Mouse (Mus musculus): ENCODE measurements around the gene Memo1.

Gene Memo1

GRCm38 (mm10) chr17:74294426-74295025 lies 795 bp downstream of the Memo1 start:
- DNase-seq (ENCODE audit: low read depth in 2 of 2, low spot score in 2 of 2) = peak; percentile 46 to 59

- peak; percentile 14 to 39 for DNase-seq (ENCODE audit: low read depth in 2 of 2, low spot score in 2 of 2)
Observed at GRCm38 (mm10) chr17:74293687-74294425, 1.5 kb downstream of the Memo1 start.

GRCm38 (mm10) chr17:74291640-74292361 lies 3.5 kb downstream of the Memo1 start:
- no peak for DNase-seq (ENCODE audit: low read depth in 2 of 2, low spot score in 2 of 2)

GRCm38 (mm10) chr17:74290869-74291268 lies 4.5 kb downstream of the Memo1 start:
- no peak for DNase-seq (ENCODE audit: low read depth in 2 of 2, low spot score in 2 of 2)

GRCm38 (mm10) chr17:74290198-74290597 lies 5.1 kb downstream of the Memo1 start:
- DNase-seq (ENCODE audit: low read depth in 2 of 2, low spot score in 2 of 2) = no peak

GRCm38 (mm10) chr17:74288626-74289025 lies 6.7 kb downstream of the Memo1 start:
- DNase-seq (ENCODE audit: low read depth in 2 of 2, low spot score in 2 of 2) = no peak

- DNase-seq (ENCODE audit: low read depth in 2 of 2, low spot score in 2 of 2) = no peak
Observed at GRCm38 (mm10) chr17:74286140-74286730, 9.1 kb downstream of the Memo1 start.

GRCm38 (mm10) chr17:74285730-74286129 lies 9.6 kb downstream of the Memo1 start:
- DNase-seq (ENCODE audit: low read depth in 2 of 2, low spot score in 2 of 2) = no peak

- no peak for DNase-seq (ENCODE audit: low read depth in 2 of 2, low spot score in 2 of 2)
Observed at GRCm38 (mm10) chr17:74284397-74285115, 10.8 kb downstream of the Memo1 start.

GRCm38 (mm10) chr17:74282024-74282423 lies 13.3 kb downstream of the Memo1 start:
- no peak for DNase-seq (ENCODE audit: low read depth in 2 of 2, low spot score in 2 of 2)

- DNase-seq (ENCODE audit: low read depth in 2 of 2, low spot score in 2 of 2) = no peak
Observed at GRCm38 (mm10) chr17:74278966-74279869, 16.1 kb downstream of the Memo1 start.

GRCm38 (mm10) chr17:74274471-74274870 lies 20.9 kb downstream of the Memo1 start:
- DNase-seq (ENCODE audit: low read depth in 2 of 2, low spot score in 2 of 2) = no peak

GRCm38 (mm10) chr17:74272683-74273205 lies 22.6 kb downstream of the Memo1 start:
- no peak for DNase-seq (ENCODE audit: low read depth in 2 of 2, low spot score in 2 of 2)

GRCm38 (mm10) chr17:74271541-74272268 lies 23.6 kb downstream of the Memo1 start:
- DNase-seq (ENCODE audit: low read depth in 2 of 2, low spot score in 2 of 2) = no peak

- DNase-seq (ENCODE audit: low read depth in 2 of 2, low spot score in 2 of 2) = no peak
Observed at GRCm38 (mm10) chr17:74270205-74270604, 25.1 kb downstream of the Memo1 start.

- DNase-seq (ENCODE audit: low read depth in 2 of 2, low spot score in 2 of 2) = no peak
Observed at GRCm38 (mm10) chr17:74267415-74268180, 27.7 kb downstream of the Memo1 start.

GRCm38 (mm10) chr17:74265636-74266035 lies 29.7 kb downstream of the Memo1 start:
- DNase-seq (ENCODE audit: low read depth in 2 of 2, low spot score in 2 of 2) = no peak

GRCm38 (mm10) chr17:74265156-74265505 lies 30.2 kb downstream of the Memo1 start:
- DNase-seq (ENCODE audit: low read depth in 2 of 2, low spot score in 2 of 2) = no peak

Measured in CD8-positive naive resting alpha-beta T cell, adult 2 months (primary cell).